Mouse (Mus musculus) liver, postnatal 0 days (tissue): ENCODE measurements at regions not wholly inside any gene's neighbourhood (a gene's known extent, or its start where the extent isn't known, plus 50 kb on each side); places are given as distances from the start of the nearest gene placed in this dataset.

Source experiments
- ATAC-seq: fragments of 200-750 bp; cut with Nextera tagmentation; 2 replicates; pipeline ENCODE4 v1.8.0; 2017; ENCODE audit warnings: mild to moderate bottlenecking, moderate library complexity
- DNase-seq: peaks from one replicate; pipeline ENCODE4 v3.0.0-alpha.2; 2016
- H3K27ac ChIP-seq: fragments of 300-500 bp; sonication (generic); 2 replicates; pipeline ENCODE4 v1.5.1; 2014; ENCODE audit warnings: antibody characterized with exemption, moderate library complexity, mild to moderate bottlenecking, low read depth
- H3K27me3 ChIP-seq: fragments of 300-500 bp; sonication (generic); 2 replicates; pipeline ENCODE4 v1.6.1; 2014; ENCODE audit warnings: low read length, control low read depth, mixed read lengths; ENCODE audit not compliant: insufficient read depth
- H3K36me3 ChIP-seq: fragments of 300-500 bp; sonication (generic); replicated peaks from 2 replicates; pipeline ENCODE4 v1.6.1; 2014; ENCODE audit warnings: mild to moderate bottlenecking, control low read depth, low read length, moderate library complexity, mixed read lengths; ENCODE audit not compliant: insufficient read depth
- H3K4me1 ChIP-seq: fragments of 300-500 bp; sonication (generic); 2 replicates; pipeline ENCODE4 v1.6.1; 2014; ENCODE audit warnings: antibody characterized with exemption, mild to moderate bottlenecking, control low read depth; ENCODE audit not compliant: insufficient read depth
- H3K4me2 ChIP-seq: fragments of 300-500 bp; sonication (generic); 2 replicates; pipeline ENCODE4 v1.6.1; 2014; ENCODE audit warnings: low read depth, mild to moderate bottlenecking, low read length, moderate library complexity, mixed read lengths
- H3K4me3 ChIP-seq: fragments of 300-500 bp; sonication (generic); 2 replicates; pipeline ENCODE4 v1.5.1; 2014; ENCODE audit warnings: low read depth, low read length
- H3K9ac ChIP-seq: fragments of 300-500 bp; sonication (generic); replicated peaks from 2 replicates; pipeline ENCODE4 v1.6.1; 2014; ENCODE audit warnings: mild to moderate bottlenecking, moderate library complexity
- H3K9me3 ChIP-seq: fragments of 300-500 bp; sonication (generic); 2 replicates; pipeline ENCODE4 v1.6.1; 2016; ENCODE audit warnings: mild to moderate bottlenecking, control low read depth, low read length, mixed read lengths
- CTCF ChIP-seq: sonication (generic); IDR thresholded peaks from 2 replicates; pipeline ENCODE4 v1.5.1; 2016; ENCODE audit warnings: antibody characterized with exemption, low read depth
- EP300 ChIP-seq: IDR thresholded peaks from 2 replicates; pipeline ENCODE4 v1.6.1; 2016; ENCODE audit warnings: antibody characterized with exemption, low read depth, mild to moderate bottlenecking
- WGBS: fragments of 180-500 bp; shearing (Covaris S2); extraction: QIAGEN DNeasy Blood & Tissue Kit; methylation state at CpG from one replicate; pipeline ENCODE4 v1.1.7; 2014; ENCODE audit not compliant: insufficient replicate concordance; 5-methylcytosine and 5-hydroxymethylcytosine counted together

GRCm38 (mm10) chr11:57913801-57914560, 81.4 kb upstream of the Hand1 start:
- ATAC-seq (no peak), DNase-seq (no peak)
- Histone ChIP-seq H3K27ac (no peak overlapping the region), H3K9ac (no peak overlapping the region), H3K4me2 (no peak overlapping the region), H3K27me3 (no peaks in the 10 kb centered on the region), H3K9me3 (no peaks in the 10 kb centered on the region), H3K4me1 (0 out of 2 replicates have a peak, but pooled peaks cover 2% of the 10 kb centered on the region), H3K4me3 (no peak overlapping the region), H3K36me3 (no peaks in the 10 kb centered on the region)
- TF ChIP-seq CTCF: no peak
- WGBS: 53% methylated on average over 3 of the region's 3 CpGs

GRCm38 (mm10) chr11:57913020-57913699, 80.5 kb upstream of the Hand1 start:
- 24% methylated on average over 14 of the region's 14 CpGs for WGBS
- H3K9ac ChIP-seq: no peak overlapping the region

GRCm38 (mm10) chr11:57911698-57912283, 79.2 kb upstream of the Hand1 start:
- DNase-seq (no peak), ATAC-seq (no peak)
- no peak overlapping the region for H3K27ac ChIP-seq
- H3K4me1 ChIP-seq: 0 out of 2 replicates have a peak, but pooled peaks cover 2% of the 10 kb centered on the region
- H3K9ac ChIP-seq: no peak overlapping the region
- 22% methylated on average over 10 of the region's 10 CpGs for WGBS
- H3K4me2 ChIP-seq: no peak overlapping the region
- TF ChIP-seq CTCF (no peak), EP300 (no peak)
- no peaks in the 10 kb centered on the region for H3K36me3 ChIP-seq
- H3K9me3 ChIP-seq: no peaks in the 10 kb centered on the region
- H3K4me3 ChIP-seq: no peak overlapping the region
- no peaks in the 10 kb centered on the region for H3K27me3 ChIP-seq

More at GRCm38 (mm10) chr11:57913020-57913699, 80.5 kb upstream of the Hand1 start:
- ATAC-seq: no peak
- Histone ChIP-seq H3K4me1 (0 out of 2 replicates have a peak, but pooled peaks cover 2% of the 10 kb centered on the region), H3K4me3 (no peak overlapping the region), H3K27ac (no peak overlapping the region), H3K9me3 (no peaks in the 10 kb centered on the region), H3K36me3 (no peaks in the 10 kb centered on the region), H3K4me2 (no peak overlapping the region), H3K27me3 (no peaks in the 10 kb centered on the region)
- TF ChIP-seq CTCF: no peak
- no peak for TF ChIP-seq EP300
- DNase-seq: no peak

DNA sequence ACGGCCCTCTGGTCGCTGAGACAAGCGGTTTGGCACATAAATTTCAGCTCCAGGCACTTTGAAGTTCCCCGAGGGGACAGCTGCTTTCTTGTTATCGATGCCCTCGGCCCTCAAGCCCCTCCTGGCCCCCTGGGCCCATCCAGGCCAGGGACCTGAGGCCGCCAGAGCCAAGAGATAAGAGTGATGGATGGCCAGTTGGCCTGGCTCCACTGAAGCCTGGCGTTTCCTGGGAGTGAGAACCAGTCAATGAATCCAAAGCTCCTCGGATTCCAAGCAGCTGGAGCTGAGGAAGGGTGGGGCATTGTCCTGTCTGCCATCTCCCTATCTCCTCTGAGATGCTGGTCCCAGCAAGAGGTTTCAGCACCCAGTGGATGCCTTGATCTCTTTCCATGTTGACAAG, 71.6 kb upstream of the Hand1 start:
- H3K27me3 ChIP-seq: no peaks in the 10 kb centered on the region
- 42% methylated on average over 9 of the region's 9 CpGs for WGBS
- DNase-seq (no peak), ATAC-seq (no peak)
- H3K27ac ChIP-seq: no peak overlapping the region
- H3K4me2 ChIP-seq: no peak overlapping the region
- no peaks in the 10 kb centered on the region for H3K9me3 ChIP-seq
- TF ChIP-seq CTCF (no peak), EP300 (no peak)
- no peak overlapping the region for H3K4me3 ChIP-seq
- H3K4me1 ChIP-seq: peaks cover 4% of the 10 kb centered on the region; the same call in 1 of the 2 replicates
- H3K36me3 ChIP-seq: no peaks in the 10 kb centered on the region
- H3K9ac ChIP-seq: no peak overlapping the region

GRCm38 (mm10) chr11:57899335-57899734, 66.7 kb upstream of the Hand1 start:
- H3K4me2 ChIP-seq: no peak overlapping the region
- H3K27ac ChIP-seq: no peak overlapping the region
- no peak for TF ChIP-seq EP300
- no peak for TF ChIP-seq CTCF
- no peak overlapping the region for H3K4me3 ChIP-seq
- no peaks in the 10 kb centered on the region for H3K27me3 ChIP-seq
- H3K4me1 ChIP-seq: peaks cover 4% of the 10 kb centered on the region; the same call in 1 of the 2 replicates
- no peaks in the 10 kb centered on the region for H3K36me3 ChIP-seq
- 42% methylated on average over 4 of the region's 4 CpGs for WGBS
- H3K9ac ChIP-seq: no peak overlapping the region
- ATAC-seq (no peak), DNase-seq (no peak)
- H3K9me3 ChIP-seq: no peaks in the 10 kb centered on the region

- 21% methylated on average over 1 of the region's 1 CpGs for WGBS
- Histone ChIP-seq H3K4me3 (no peak overlapping the region), H3K4me1 (peaks cover 4% of the 10 kb centered on the region; the same call in 1 of the 2 replicates), H3K27ac (no peak overlapping the region), H3K9ac (no peak overlapping the region), H3K27me3 (no peaks in the 10 kb centered on the region), H3K4me2 (no peak overlapping the region), H3K36me3 (no peaks in the 10 kb centered on the region), H3K9me3 (no peaks in the 10 kb centered on the region)
- no peak for TF ChIP-seq CTCF
- no peak for TF ChIP-seq EP300
- no peak for ATAC-seq
- DNase-seq: no peak
These were observed 62.9 kb upstream of the Hand1 start for GRCm38 (mm10) chr11:57895497-57895896.
